Mouse (Mus musculus) neutrophil, adult 83 days (primary cell): ENCODE results near the gene Galnt2. TPM values are rescaled to one million over a fixed set of nuclear protein-coding genes. Genes with fewer than 3 reads are reported as not detected.

ENCODE experiments used
- total RNA-seq, 2 experiments: library from RNA; stranded (reverse); gene quantifications; one replicate each; pipeline ENCODE4 v1.2.4; 2023

The Galnt2 gene
- 10 to 100 TPM; 10.5 to 16.6 TPM for total RNA-seq

DNA sequence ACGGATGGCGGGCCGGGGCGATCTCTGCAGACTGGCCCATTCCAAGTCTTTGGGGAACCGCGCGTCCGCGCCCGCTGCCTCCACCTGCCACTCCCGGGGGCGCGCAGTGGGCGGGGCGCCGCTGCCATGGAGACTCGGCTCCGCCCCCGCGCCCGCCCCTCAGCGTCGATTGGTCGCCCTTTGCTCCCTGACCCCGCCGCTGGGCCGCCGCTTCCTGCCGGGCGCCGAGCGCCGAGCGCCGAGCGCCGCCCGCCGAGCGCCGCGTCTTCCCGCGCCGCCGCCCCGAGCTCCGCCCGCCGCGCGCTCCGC, at the start of gene Galnt2:
TSS of gene Galnt2 (plus strand) at position 216 of the 309 bp plus-strand sequence.

Other genes starting within 250 kb of the Galnt2 start
- gene Abcb10, start 248.3 kb upstream of the Galnt2 start, total RNA-seq = 10 to 100 TPM; 20.5 to 27.7 TPM
- gene Taf5l, start 210.0 kb upstream of the Galnt2 start, total RNA-seq = 10 to 100 TPM; 15.2 to 15.7 TPM
- gene Urb2, start 209.9 kb upstream of the Galnt2 start, total RNA-seq = 1 to 10 TPM; 6.1 to 7.0 TPM
- under 1 TPM; 0.11 to 0.31 TPM for gene Pgbd5, start 208.3 kb downstream of the Galnt2 start, total RNA-seq